Mouse (Mus musculus): Measurements from ENCODE around the gene Habp4. TPM values are rescaled to one million over a fixed set of nuclear protein-coding genes. Genes with fewer than 3 reads are reported as not detected.

Habp4 gene
- polyA plus RNA-seq (2012; rRNA removed), result 9.8 and 10.9 TPM in 2 replicates

GRCm38 (mm10) chr13:64161548-64161915, at the start of gene Habp4:
Habp4 (plus strand) TSS chr13:64161824.

GRCm38 (mm10) chr13:64128858-64129615, 32.6 kb upstream of the Habp4 start, which contains the start of gene Slc35d2:
Slc35d2 (minus strand) TSS chr13:64129368.

GRCm38 (mm10) chr13:64153083-64153682, 8.4 kb upstream of the Habp4 start, which contains the start of gene Zfp367:
Zfp367 (minus strand) TSS chr13:64153202.

Other genes with a start within 250 kb of the Habp4 start
- gene Hsd17b3, start 72.6 kb upstream of the Habp4 start, polyA plus RNA-seq (2012; rRNA removed), result not detected in 2 replicates
- gene Slc35d2, start 32.5 kb upstream of the Habp4 start, polyA plus RNA-seq (2012; rRNA removed), result 3.2 and 4.7 TPM in 2 replicates
- 15.4 and 16.7 TPM in 2 replicates for gene Zfp367, start 8.6 kb upstream of the Habp4 start, polyA plus RNA-seq (2012; rRNA removed)
- 4.2 and 5.2 TPM in 2 replicates for gene Cdc14b, start 113.5 kb downstream of the Habp4 start, polyA plus RNA-seq (2012; rRNA removed)
- gene Aaed1, start 150.9 kb downstream of the Habp4 start, polyA plus RNA-seq (2012; rRNA removed), result 6.9 and 8.4 TPM in 2 replicates
- gene Ctsl, start 209.1 kb downstream of the Habp4 start, polyA plus RNA-seq (2012; rRNA removed), result 82.5 and 94.7 TPM in 2 replicates

Measured in liver, embryonic 14 days (tissue).